Comparison of ENCODE assay signal across 8 mouse cellular contexts in the genomic region with DNA sequence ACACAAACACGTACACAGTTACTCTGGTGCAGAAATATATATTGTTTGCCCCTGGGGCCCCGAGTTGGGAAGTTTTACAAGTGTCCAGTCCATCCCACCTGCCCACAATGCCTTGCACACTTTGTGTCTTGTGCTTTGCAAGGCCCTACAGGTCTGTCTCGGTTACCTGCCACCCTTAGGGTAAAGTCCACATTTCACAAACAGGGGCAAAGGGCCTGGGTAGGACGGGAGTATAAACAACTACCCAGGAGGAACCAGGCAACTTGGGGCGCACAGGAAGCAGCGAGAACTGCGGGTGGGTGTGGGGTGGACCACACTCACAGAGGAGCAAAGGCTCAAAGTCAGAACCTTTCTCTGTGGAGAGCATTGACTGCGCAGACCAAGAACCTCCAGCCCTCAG. TPM values are rescaled to one million over a fixed set of nuclear protein-coding genes. Genes with fewer than 3 reads are reported as not detected.
DNase-seq lines count a peak whose midpoint lies in the region; ATAC-seq and TF ChIP-seq lines count a peak whose summit lies in the region.

No protein-coding gene starts in this region.

- no peaks in the 10 kb centered on the region for H3K36me3 ChIP-seq in ES-Bruce4 (ENCODE audit: control insufficient read depth, insufficient read depth, low read length, poor library complexity, severe bottlenecking)
- H3K36me3 ChIP-seq in kidney, embryonic 15.5 days, result no peaks in the 10 kb centered on the region
- no peaks in the 10 kb centered on the region for H3K36me3 ChIP-seq in liver, embryonic 16.5 days (ENCODE audit: control insufficient read depth, insufficient read depth)
- no peaks in the 10 kb centered on the region for H3K36me3 ChIP-seq in midbrain, embryonic 13.5 days

- no peak for TF ChIP-seq EP300 in ES-Bruce4 (IDR thresholded peaks at IDR 0.05; ENCODE audit: insufficient read depth, low read depth, low read length)

- peak overlapping the region; percentile 44 for H3K27ac ChIP-seq in gastrocnemius, adult 2 months
- H3K27ac ChIP-seq in ES-Bruce4 (ENCODE audit: insufficient read depth, low read length), result peak overlapping the region; percentile 76
- peak overlapping the region; percentile 94 for H3K27ac ChIP-seq in kidney, embryonic 15.5 days
- H3K27ac ChIP-seq in liver, embryonic 16.5 days (ENCODE audit: low read length), result peak overlapping the region; percentile 67
- no peak overlapping the region for H3K27ac ChIP-seq in midbrain, embryonic 13.5 days

- ATAC-seq in kidney, embryonic 15.5 days (replicated peaks; ENCODE audit: low FRiP score), result no peak
- ATAC-seq in liver, embryonic 16.5 days (ENCODE audit: low read depth), result peak; percentile 61
- no peak for ATAC-seq in midbrain, embryonic 13.5 days
- no peak for ATAC-seq in erythroid progenitor cell, adult 5-6 weeks (replicated peaks; ENCODE audit: low FRiP score, poor library complexity, severe bottlenecking)

- peak overlapping the region; percentile 26 for H3K4me3 ChIP-seq in gastrocnemius, adult 2 months
- H3K4me3 ChIP-seq in ES-Bruce4 (ENCODE audit: low read depth, low read length), result peak overlapping the region; percentile 3; the same call in 1 of the 2 replicates
- H3K4me3 ChIP-seq in kidney, embryonic 15.5 days (replicated peaks), result peak overlapping the region; percentile 75
- peak overlapping the region; percentile 60 for H3K4me3 ChIP-seq in liver, embryonic 16.5 days (ENCODE audit: low read depth, low read length)
- H3K4me3 ChIP-seq in midbrain, embryonic 13.5 days (replicated peaks), result no peak overlapping the region

- DNase-seq in gastrocnemius, adult 2 months, result no peak
- DNase-seq in gastrocnemius, postnatal 36 days, result no peak
- no peak for DNase-seq in urinary bladder, adult 2 months (ENCODE audit: low spot score)

- no peak for TF ChIP-seq CTCF in gastrocnemius, adult 2 months (IDR thresholded peaks at IDR 0.05)
- no peak for TF ChIP-seq CTCF in ES-Bruce4 (IDR thresholded peaks at IDR 0.05; ENCODE audit: low read depth, low read length)

- WGBS in kidney, embryonic 15.5 days, result 53% methylated on average over 8 of the region's 8 CpGs
- WGBS in liver, embryonic 16.5 days (ENCODE audit: insufficient replicate concordance), result 40% methylated on average over 8 of the region's 8 CpGs
- 61% methylated on average over 8 of the region's 8 CpGs for WGBS in midbrain, embryonic 13.5 days

- H3K4me2 ChIP-seq in kidney, embryonic 15.5 days, result peak overlapping the region; percentile 99
- peak overlapping the region; percentile 73 for H3K4me2 ChIP-seq in liver, embryonic 16.5 days (ENCODE audit: low read depth, low read length)
- H3K4me2 ChIP-seq in midbrain, embryonic 13.5 days (replicated peaks), result no peak overlapping the region

- no peak for TF ChIP-seq POLR2A in ES-Bruce4 (IDR thresholded peaks at IDR 0.05; ENCODE audit: insufficient read depth, low read length)

- intact Hi-C loops in gastrocnemius, adult 2 months (cut with DNase I), result no loop called here
- intact Hi-C loops in gastrocnemius, postnatal 36 days (cut with DNase I), result no loop called here

- H3K27me3 ChIP-seq in ES-Bruce4 (ENCODE audit: control insufficient read depth, insufficient read depth, low read length, poor library complexity, severe bottlenecking), result no peaks in the 10 kb centered on the region
- H3K27me3 ChIP-seq in kidney, embryonic 15.5 days, result peaks cover 54% of the 10 kb centered on the region
- H3K27me3 ChIP-seq in liver, embryonic 16.5 days (ENCODE audit: control insufficient read depth, insufficient read depth, low read depth, low read length), result peaks cover 62% of the 10 kb centered on the region
- peaks cover 74% of the 10 kb centered on the region for H3K27me3 ChIP-seq in midbrain, embryonic 13.5 days

- H3K9me3 ChIP-seq in ES-Bruce4 (replicated peaks; ENCODE audit: control insufficient read depth, insufficient read depth, low read length, poor library complexity, severe bottlenecking), result no peaks in the 10 kb centered on the region
- no peaks in the 10 kb centered on the region for H3K9me3 ChIP-seq in kidney, embryonic 15.5 days (replicated peaks)
- no peaks in the 10 kb centered on the region for H3K9me3 ChIP-seq in liver, embryonic 16.5 days (replicated peaks; ENCODE audit: control insufficient read depth, low read length)
- no peaks in the 10 kb centered on the region for H3K9me3 ChIP-seq in midbrain, embryonic 13.5 days

- H3K9ac ChIP-seq in ES-Bruce4 (ENCODE audit: low read depth, poor library complexity, severe bottlenecking), result no peak overlapping the region
- H3K9ac ChIP-seq in kidney, embryonic 15.5 days, result no peak overlapping the region
- no peak overlapping the region for H3K9ac ChIP-seq in liver, embryonic 16.5 days (ENCODE audit: low read depth, low read length)
- H3K9ac ChIP-seq in midbrain, embryonic 13.5 days (replicated peaks), result no peak overlapping the region

- peaks cover 6% of the 10 kb centered on the region for H3K4me1 ChIP-seq in ES-Bruce4 (ENCODE audit: control insufficient read depth, insufficient read depth, low read length)
- peaks cover 62% of the 10 kb centered on the region for H3K4me1 ChIP-seq in kidney, embryonic 15.5 days
- peaks cover 16% of the 10 kb centered on the region for H3K4me1 ChIP-seq in liver, embryonic 16.5 days (ENCODE audit: control insufficient read depth, low read depth, low read length)
- peaks cover 18% of the 10 kb centered on the region for H3K4me1 ChIP-seq in midbrain, embryonic 13.5 days (replicated peaks)

RNA-seq across cellular contexts. Expression of a gene that starts 1.8 kb away (rescaled TPM):
- 1 to 10 TPM; 1.6 to 2.6 TPM for total RNA-seq in gastrocnemius, adult 2 months (2021)
- total RNA-seq in gastrocnemius, postnatal 36 days (2021), result 1 to 10 TPM; 2.1 to 4.6 TPM
- polyA plus RNA-seq in ES-Bruce4 (2011; ENCODE audit: insufficient read depth, insufficient read length, low read depth, missing spikeins), result 39.4 and 41.7 TPM in 2 replicates
- polyA plus RNA-seq in kidney, embryonic 15.5 days (2015; fragmentation: Nextera tagmentation; extraction: Ambion mirVana), result 9.7 and 10.7 TPM in 2 replicates
- polyA plus RNA-seq in liver, embryonic 16.5 days (2015; fragmentation: Nextera tagmentation; extraction: Ambion mirVana), result 4.2 and 5.2 TPM in 2 replicates
- polyA plus RNA-seq in midbrain, embryonic 13.5 days (2015; fragmentation: Nextera tagmentation; extraction: Ambion mirVana), result 0.13 and 0.19 TPM in 2 replicates
- polyA plus RNA-seq in urinary bladder, adult 2 months (2012; rRNA removed), result 25.1 and 27.0 TPM in 2 replicates
- 0.84 and 1.1 TPM in 2 replicates for total RNA-seq in erythroid progenitor cell, adult 5-6 weeks (2015; ENCODE audit: low replicate concordance)
- total RNA-seq in erythroid progenitor cell, adult 5-6 weeks (2017; ENCODE audit: low replicate concordance), result 0.39 and 0.53 TPM in 2 replicates

RNA-seq across cellular contexts. Expression of a gene that starts 21.9 kb away (rescaled TPM):
- total RNA-seq in gastrocnemius, adult 2 months (2021), result 10 to 100 TPM; 37.8 to 39.3 TPM
- total RNA-seq in gastrocnemius, postnatal 36 days (2021), result 10 to 100 TPM; 32.8 to 39.0 TPM
- 366 and 396 TPM in 2 replicates for polyA plus RNA-seq in ES-Bruce4 (2011; ENCODE audit: insufficient read depth, insufficient read length, low read depth, missing spikeins)
- polyA plus RNA-seq in kidney, embryonic 15.5 days (2015; fragmentation: Nextera tagmentation; extraction: Ambion mirVana), result 205 and 207 TPM in 2 replicates
- polyA plus RNA-seq in liver, embryonic 16.5 days (2015; fragmentation: Nextera tagmentation; extraction: Ambion mirVana), result 96.2 and 103 TPM in 2 replicates
- polyA plus RNA-seq in midbrain, embryonic 13.5 days (2015; fragmentation: Nextera tagmentation; extraction: Ambion mirVana), result 139 TPM in 2 replicates
- 74.1 and 75.9 TPM in 2 replicates for polyA plus RNA-seq in urinary bladder, adult 2 months (2012; rRNA removed)
- 122 and 141 TPM in 2 replicates for total RNA-seq in erythroid progenitor cell, adult 5-6 weeks (2015; ENCODE audit: low replicate concordance)
- total RNA-seq in erythroid progenitor cell, adult 5-6 weeks (2017; ENCODE audit: low replicate concordance), result 87.7 and 97.9 TPM in 2 replicates

RNA-seq across cellular contexts. Expression of a gene that starts 38.6 kb away (rescaled TPM):
- total RNA-seq in gastrocnemius, adult 2 months (2021), result 1,000 to 10,000 TPM in 1 of 2 experiments, 100 to 1,000 TPM in 1; 932 to 1,025 TPM
- total RNA-seq in gastrocnemius, postnatal 36 days (2021), result 100 to 1,000 TPM; 857 to 980 TPM
- 3,771 and 3,978 TPM in 2 replicates for polyA plus RNA-seq in ES-Bruce4 (2011; ENCODE audit: insufficient read depth, insufficient read length, low read depth, missing spikeins)
- polyA plus RNA-seq in kidney, embryonic 15.5 days (2015; fragmentation: Nextera tagmentation; extraction: Ambion mirVana), result 4,214 and 4,446 TPM in 2 replicates
- 2,106 and 2,245 TPM in 2 replicates for polyA plus RNA-seq in liver, embryonic 16.5 days (2015; fragmentation: Nextera tagmentation; extraction: Ambion mirVana)
- polyA plus RNA-seq in midbrain, embryonic 13.5 days (2015; fragmentation: Nextera tagmentation; extraction: Ambion mirVana), result 2,545 and 2,595 TPM in 2 replicates
- polyA plus RNA-seq in urinary bladder, adult 2 months (2012; rRNA removed), result 2,645 and 3,313 TPM in 2 replicates
- total RNA-seq in erythroid progenitor cell, adult 5-6 weeks (2015; ENCODE audit: low replicate concordance), result 1,611 and 1,688 TPM in 2 replicates
- total RNA-seq in erythroid progenitor cell, adult 5-6 weeks (2017; ENCODE audit: low replicate concordance), result 704 and 1,169 TPM in 2 replicates

RNA-seq across cellular contexts. Expression of a gene that starts 38.9 kb away (rescaled TPM):
- 100 to 1,000 TPM; 299 to 383 TPM for total RNA-seq in gastrocnemius, adult 2 months (2021)
- total RNA-seq in gastrocnemius, postnatal 36 days (2021), result 100 to 1,000 TPM; 289 to 338 TPM
- polyA plus RNA-seq in ES-Bruce4 (2011; ENCODE audit: insufficient read depth, insufficient read length, low read depth, missing spikeins), result 1,832 and 1,959 TPM in 2 replicates
- polyA plus RNA-seq in kidney, embryonic 15.5 days (2015; fragmentation: Nextera tagmentation; extraction: Ambion mirVana), result 752 and 867 TPM in 2 replicates
- polyA plus RNA-seq in liver, embryonic 16.5 days (2015; fragmentation: Nextera tagmentation; extraction: Ambion mirVana), result 301 and 353 TPM in 2 replicates
- polyA plus RNA-seq in midbrain, embryonic 13.5 days (2015; fragmentation: Nextera tagmentation; extraction: Ambion mirVana), result 461 and 477 TPM in 2 replicates
- 1,064 and 1,154 TPM in 2 replicates for polyA plus RNA-seq in urinary bladder, adult 2 months (2012; rRNA removed)
- 581 and 593 TPM in 2 replicates for total RNA-seq in erythroid progenitor cell, adult 5-6 weeks (2015; ENCODE audit: low replicate concordance)
- total RNA-seq in erythroid progenitor cell, adult 5-6 weeks (2017; ENCODE audit: low replicate concordance), result 151 and 338 TPM in 2 replicates

RNA-seq across cellular contexts. Expression of a gene that starts 40.1 kb away (rescaled TPM):
- total RNA-seq in gastrocnemius, adult 2 months (2021), result 1 to 10 TPM; 4.2 to 6.5 TPM
- total RNA-seq in gastrocnemius, postnatal 36 days (2021), result 1 to 10 TPM; 3.7 to 5.3 TPM
- polyA plus RNA-seq in ES-Bruce4 (2011; ENCODE audit: insufficient read depth, insufficient read length, low read depth, missing spikeins), result 22.4 and 24.6 TPM in 2 replicates
- 16.2 and 17.7 TPM in 2 replicates for polyA plus RNA-seq in kidney, embryonic 15.5 days (2015; fragmentation: Nextera tagmentation; extraction: Ambion mirVana)
- 4.9 and 5.7 TPM in 2 replicates for polyA plus RNA-seq in liver, embryonic 16.5 days (2015; fragmentation: Nextera tagmentation; extraction: Ambion mirVana)
- 23.3 and 24.2 TPM in 2 replicates for polyA plus RNA-seq in midbrain, embryonic 13.5 days (2015; fragmentation: Nextera tagmentation; extraction: Ambion mirVana)
- 12.5 TPM in 2 replicates for polyA plus RNA-seq in urinary bladder, adult 2 months (2012; rRNA removed)
- 0.72 and 2.9 TPM in 2 replicates for total RNA-seq in erythroid progenitor cell, adult 5-6 weeks (2015; ENCODE audit: low replicate concordance)
- 5.9 and 6.4 TPM in 2 replicates for total RNA-seq in erythroid progenitor cell, adult 5-6 weeks (2017; ENCODE audit: low replicate concordance)
